In the genomic region with DNA sequence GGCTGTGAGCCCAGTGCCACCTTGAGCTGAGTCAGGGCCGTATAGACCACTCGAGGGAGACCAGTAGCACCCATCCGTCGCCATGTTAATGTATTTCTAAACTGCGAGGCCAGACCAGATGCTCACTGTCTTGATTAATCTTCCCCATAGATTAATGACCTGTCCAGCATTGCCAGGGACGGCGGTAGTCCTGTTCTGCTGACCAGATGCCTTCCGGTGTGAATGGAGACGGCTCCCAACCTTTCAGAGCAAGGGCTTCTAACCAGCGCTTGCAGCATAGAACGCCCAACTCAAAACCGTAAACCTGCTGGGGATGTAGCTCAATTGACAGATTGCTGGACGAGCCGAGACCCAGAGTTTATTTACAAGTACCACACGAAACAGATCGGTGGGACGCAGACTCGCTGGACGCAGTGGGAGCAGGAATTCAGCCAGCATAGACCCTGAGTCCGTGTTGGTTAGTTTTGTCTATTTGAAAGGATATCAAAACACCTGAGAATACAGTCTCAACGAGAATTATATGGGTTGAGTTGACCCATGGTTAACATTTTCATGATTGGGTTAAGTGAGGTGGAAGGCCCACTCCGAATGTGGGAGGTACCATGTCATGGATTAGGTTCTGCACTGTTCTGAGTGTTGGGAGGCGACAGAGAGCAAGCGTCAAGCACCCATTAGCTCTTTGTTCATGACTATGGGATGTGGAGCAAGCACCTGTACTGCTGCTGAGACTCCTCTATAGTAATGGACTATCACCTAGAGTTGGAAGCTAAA, we compare ENCODE assay signal across 8 mouse cellular contexts. TPM values are rescaled to one million over a fixed set of nuclear protein-coding genes. Genes with fewer than 3 reads are reported as not detected.
DNase-seq lines count a peak whose midpoint lies in the region; ATAC-seq and TF ChIP-seq lines count a peak whose summit lies in the region.

No protein-coding gene starts in this region.

- H3K9me3 ChIP-seq in heart, embryonic 11.5 days (replicated peaks; ENCODE audit: control insufficient read depth, low read length) = no peaks in the 10 kb centered on the region
- peaks cover 4% of the 10 kb centered on the region for H3K9me3 ChIP-seq in CH12.LX (replicated peaks; ENCODE audit: low read length)
- no peaks in the 10 kb centered on the region for H3K9me3 ChIP-seq in forebrain, embryonic 11.5 days (ENCODE audit: control insufficient read depth, low read length)
- no peaks in the 10 kb centered on the region for H3K9me3 ChIP-seq in liver, embryonic 12.5 days (replicated peaks)

- peaks cover 22% of the 10 kb centered on the region for H3K79me2 ChIP-seq in CH12.LX (replicated peaks; ENCODE audit: control insufficient read depth, extremely low read depth, insufficient read depth, poor library complexity, severe bottlenecking)

- peaks cover 7% of the 10 kb centered on the region for H3K4me1 ChIP-seq in heart, embryonic 11.5 days (ENCODE audit: control insufficient read depth, insufficient read depth, low read length)
- peaks cover 9 to 42% of the 10 kb centered on the region in 2 experiments for H3K4me1 ChIP-seq in CH12.LX (ENCODE audit: control insufficient read depth in 1 of 2, insufficient read depth in 2 of 2)
- peaks cover 6% of the 10 kb centered on the region; the same call in 1 of the 2 replicates for H3K4me1 ChIP-seq in forebrain, embryonic 11.5 days (replicated peaks; ENCODE audit: control insufficient read depth, insufficient read depth, low read length)
- peaks cover 59% of the 10 kb centered on the region for H3K4me1 ChIP-seq in liver, embryonic 12.5 days

- H3K36me3 ChIP-seq in heart, embryonic 11.5 days (ENCODE audit: control insufficient read depth, insufficient read depth, low read length) = peaks cover 5% of the 10 kb centered on the region; the same call in 1 of the 2 replicates
- peaks cover 20 to 65% of the 10 kb centered on the region in 2 experiments for H3K36me3 ChIP-seq in CH12.LX (replicated peaks in 1 of 2; ENCODE audit: control insufficient read depth in 1 of 2, insufficient read depth in 1 of 2, low read length in 1 of 2)
- no peaks in the 10 kb centered on the region; the same call in 1 of the 2 replicates for H3K36me3 ChIP-seq in forebrain, embryonic 11.5 days (ENCODE audit: control insufficient read depth, insufficient read depth, low read length)
- H3K36me3 ChIP-seq in liver, embryonic 12.5 days = peaks cover 53% of the 10 kb centered on the region

- no peak for TF ChIP-seq RAD21 in CH12.LX (IDR thresholded peaks at IDR 0.05; ENCODE audit: low read depth, low read length)

- peak overlapping the region; percentile 83 for H3K9ac ChIP-seq in heart, embryonic 11.5 days (ENCODE audit: low read depth, low read length)
- peak overlapping the region; percentile 50 for H3K9ac ChIP-seq in CH12.LX (ENCODE audit: insufficient read depth, low read depth)
- peak overlapping the region; percentile 83 for H3K9ac ChIP-seq in forebrain, embryonic 11.5 days (ENCODE audit: low read length)
- peak overlapping the region; percentile 95 for H3K9ac ChIP-seq in liver, embryonic 12.5 days

- 13% methylated on average over 24 of the region's 24 CpGs for WGBS in heart, embryonic 11.5 days (ENCODE audit: insufficient replicate concordance)
- WGBS in forebrain, embryonic 11.5 days = 17% methylated on average over 24 of the region's 24 CpGs
- WGBS in liver, embryonic 12.5 days (ENCODE audit: insufficient replicate concordance) = 12% methylated on average over 24 of the region's 24 CpGs

- no peaks in the 10 kb centered on the region for H3K27me3 ChIP-seq in heart, embryonic 11.5 days (ENCODE audit: control insufficient read depth, insufficient read depth, low read length)
- no peaks in the 10 kb centered on the region for H3K27me3 ChIP-seq in CH12.LX (replicated peaks)
- H3K27me3 ChIP-seq in forebrain, embryonic 11.5 days (ENCODE audit: control insufficient read depth, insufficient read depth, low read length) = no peaks in the 10 kb centered on the region
- H3K27me3 ChIP-seq in liver, embryonic 12.5 days (replicated peaks) = no peaks in the 10 kb centered on the region

- no peak for DNase-seq in heart, postnatal 14 days
- peak; percentile 24 for DNase-seq in CH12.LX (ENCODE audit: extremely low read depth)
- no peak for DNase-seq in forebrain, embryonic 11.5 days (ENCODE audit: low spot score)
- peak; percentile 15 for DNase-seq in telencephalon, adult 2 months (ENCODE audit: low read depth, low spot score)
- DNase-seq in adrenal gland, adult 8-10 months = no peak
- no peak for DNase-seq in cerebellum, adult 9-10 months

- TF ChIP-seq POLR2A in CH12.LX (IDR thresholded peaks at IDR 0.05; ENCODE audit: low read depth, low read length) = no peak

- H3K4me2 ChIP-seq in heart, embryonic 11.5 days = peak overlapping the region; percentile 97
- peak overlapping the region; percentile 78 for H3K4me2 ChIP-seq in CH12.LX (ENCODE audit: insufficient read depth, low read depth, poor library complexity, severe bottlenecking)
- H3K4me2 ChIP-seq in forebrain, embryonic 11.5 days (ENCODE audit: low read depth, low read length, severe bottlenecking) = peak overlapping the region; percentile 76
- H3K4me2 ChIP-seq in liver, embryonic 12.5 days = peak overlapping the region; percentile 96

- TF ChIP-seq EP300 in CH12.LX (IDR thresholded peaks at IDR 0.05; ENCODE audit: low read length) = no peak

- dilution Hi-C loops in CH12.LX (cut with MboI; ENCODE audit: extremely low pct_ligation_motif_present, extremely low pct_unique_long_range_greater_than_20kb, low sequenced_read_pairs) = no loop called here

- peak overlapping the region; percentile 98 for H3K27ac ChIP-seq in heart, embryonic 11.5 days (ENCODE audit: low read depth, low read length)
- peak overlapping the region; percentile 35; the same call in 1 of the 2 replicates for H3K27ac ChIP-seq in CH12.LX (ENCODE audit: insufficient read depth, low read depth)
- peak overlapping the region; percentile 92 for H3K27ac ChIP-seq in forebrain, embryonic 11.5 days (ENCODE audit: low read depth, low read length)
- H3K27ac ChIP-seq in liver, embryonic 12.5 days = peak overlapping the region; percentile 100

- in situ Hi-C loops in CH12.LX (cut with MboI; ENCODE audit: low pct_ligation_motif_present, low pct_unique_long_range_greater_than_20kb, low sequenced_read_pairs) = no loop called here

- TF ChIP-seq CTCF in CH12.LX (conservative IDR thresholded peaks at IDR 0.05 in 1 of 2, IDR thresholded peaks at IDR 0.05 in 1 of 2; ENCODE audit: low read depth in 2 of 2, low read length in 2 of 2) = no peak

- ATAC-seq in heart, embryonic 11.5 days (replicated peaks; ENCODE audit: insufficient number of reproducible peaks, low FRiP score, low TSS enrichment) = no peak
- no peak for ATAC-seq in forebrain, embryonic 11.5 days (replicated peaks; ENCODE audit: low FRiP score)
- ATAC-seq in liver, embryonic 12.5 days = peak; percentile 0; the same call in 1 of the 2 replicates

- intact Hi-C loops in heart, postnatal 14 days (cut with DNase I) = loop anchor here (2.0 kb wide), 1 partner anchor 17 kb away; the partner anchor contains the start of gene Zfp692

- H3K4me3 ChIP-seq in heart, embryonic 11.5 days (ENCODE audit: low read depth, low read length) = peak overlapping the region; percentile 62
- peak overlapping the region; percentile 60 to 73 (median 68) for H3K4me3 ChIP-seq in CH12.LX (replicated peaks in 1 of 3; ENCODE audit: low read depth in 2 of 3, low read length in 2 of 3, poor library complexity in 1 of 3)
- peak overlapping the region; percentile 73 for H3K4me3 ChIP-seq in forebrain, embryonic 11.5 days (ENCODE audit: low read depth, low read length)
- peak overlapping the region; percentile 85 for H3K4me3 ChIP-seq in liver, embryonic 12.5 days

RNA-seq across cellular contexts. Expression of gene Zfp672, which starts 6.4 kb away (rescaled TPM):
- 31.2 and 33.8 TPM in 2 replicates for polyA plus RNA-seq in heart, embryonic 11.5 days (2014; fragmentation: Nextera tagmentation; extraction: Ambion mirVana)
- total RNA-seq in heart, postnatal 14 days (2021) = 10 to 100 TPM; 48.9 to 53.1 TPM
- total RNA-seq in CH12.LX (2012; rRNA removed) (34.9 and 43.7 TPM in 2 replicates), CH12.LX (2014; rRNA removed) (38.8 and 40.5 TPM in 2 replicates)
- polyA plus RNA-seq in CH12.LX (2012; ENCODE audit: insufficient read length, low read depth) = 27.4 and 31.2 TPM in 2 replicates
- 30.6 and 33.2 TPM in 2 replicates for polyA plus RNA-seq in forebrain, embryonic 11.5 days (2014; fragmentation: Nextera tagmentation; extraction: Ambion mirVana)
- 50.1 and 50.4 TPM in 2 replicates for polyA plus RNA-seq in liver, embryonic 12.5 days (2016; fragmentation: Nextera tagmentation; extraction: Ambion mirVana)
- total RNA-seq in adrenal gland, adult 8-10 months (2022) = 10 to 100 TPM; 44.3 to 65.6 (median 54.7) TPM

RNA-seq across cellular contexts. Expression of gene Sh3bp5l, which starts 6.8 kb away (rescaled TPM):
- 17.5 and 17.7 TPM in 2 replicates for polyA plus RNA-seq in heart, embryonic 11.5 days (2014; fragmentation: Nextera tagmentation; extraction: Ambion mirVana)
- total RNA-seq in heart, postnatal 14 days (2021) = 10 to 100 TPM; 45.6 to 49.5 TPM
- total RNA-seq in CH12.LX (2012; rRNA removed) = 26.1 and 27.7 TPM in 2 replicates
- 18.1 and 18.6 TPM in 2 replicates for total RNA-seq in CH12.LX (2014; rRNA removed)
- polyA plus RNA-seq in CH12.LX (2012; ENCODE audit: insufficient read length, low read depth) = 22.2 and 22.8 TPM in 2 replicates
- 36.7 and 41.0 TPM in 2 replicates for polyA plus RNA-seq in forebrain, embryonic 11.5 days (2014; fragmentation: Nextera tagmentation; extraction: Ambion mirVana)
- 19.8 and 19.9 TPM in 2 replicates for polyA plus RNA-seq in liver, embryonic 12.5 days (2016; fragmentation: Nextera tagmentation; extraction: Ambion mirVana)
- 10 to 100 TPM; 53.5 to 58.2 (median 55.9) TPM for total RNA-seq in adrenal gland, adult 8-10 months (2022)

RNA-seq across cellular contexts. Expression of gene Zfp692, which starts 16.9 kb away (rescaled TPM):
- polyA plus RNA-seq in heart, embryonic 11.5 days (2014; fragmentation: Nextera tagmentation; extraction: Ambion mirVana) = 8.2 and 9.3 TPM in 2 replicates
- 1 to 10 TPM; 3.9 to 4.7 TPM for total RNA-seq in heart, postnatal 14 days (2021)
- 14.7 and 18.7 TPM in 2 replicates for total RNA-seq in CH12.LX (2012; rRNA removed)
- total RNA-seq in CH12.LX (2014; rRNA removed) = 13.1 and 14.2 TPM in 2 replicates
- 17.6 and 17.7 TPM in 2 replicates for polyA plus RNA-seq in CH12.LX (2012; ENCODE audit: insufficient read length, low read depth)
- polyA plus RNA-seq in forebrain, embryonic 11.5 days (2014; fragmentation: Nextera tagmentation; extraction: Ambion mirVana) = 17.4 and 20.0 TPM in 2 replicates
- 18.2 and 18.5 TPM in 2 replicates for polyA plus RNA-seq in liver, embryonic 12.5 days (2016; fragmentation: Nextera tagmentation; extraction: Ambion mirVana)
- 10 to 100 TPM in 3 of 4 experiments, 1 to 10 TPM in 1; 9.6 to 26.7 (median 17.0) TPM for total RNA-seq in adrenal gland, adult 8-10 months (2022)

RNA-seq across cellular contexts. Expression of gene 4930438A08Rik, which starts 49.2 kb away (rescaled TPM):
- not detected in 2 replicates for polyA plus RNA-seq in heart, embryonic 11.5 days (2014; fragmentation: Nextera tagmentation; extraction: Ambion mirVana)
- not detected for total RNA-seq in heart, postnatal 14 days (2021)
- total RNA-seq in CH12.LX (2012; rRNA removed) (not detected in 2 replicates), CH12.LX (2014; rRNA removed) (not detected in 2 replicates)
- polyA plus RNA-seq in CH12.LX (2012; ENCODE audit: insufficient read length, low read depth) = not detected in 2 replicates
- polyA plus RNA-seq in forebrain, embryonic 11.5 days (2014; fragmentation: Nextera tagmentation; extraction: Ambion mirVana) = 0.08 TPM in 1 of 2 replicates, not detected in the other
- polyA plus RNA-seq in liver, embryonic 12.5 days (2016; fragmentation: Nextera tagmentation; extraction: Ambion mirVana) = 0.14 and 0.43 TPM in 2 replicates
- not detected for total RNA-seq in adrenal gland, adult 8-10 months (2022)

RNA-seq across cellular contexts. Expression of gene Lypd8, which starts 55.1 kb away (rescaled TPM):
- not detected in 2 replicates for polyA plus RNA-seq in heart, embryonic 11.5 days (2014; fragmentation: Nextera tagmentation; extraction: Ambion mirVana)
- not detected for total RNA-seq in heart, postnatal 14 days (2021)
- total RNA-seq in CH12.LX (2012; rRNA removed) (not detected in 2 replicates), CH12.LX (2014; rRNA removed) (not detected in 2 replicates)
- polyA plus RNA-seq in CH12.LX (2012; ENCODE audit: insufficient read length, low read depth) = not detected in 2 replicates
- not detected in 2 replicates for polyA plus RNA-seq in forebrain, embryonic 11.5 days (2014; fragmentation: Nextera tagmentation; extraction: Ambion mirVana)
- 0.19 TPM in 1 of 2 replicates, not detected in the other for polyA plus RNA-seq in liver, embryonic 12.5 days (2016; fragmentation: Nextera tagmentation; extraction: Ambion mirVana)
- not detected for total RNA-seq in adrenal gland, adult 8-10 months (2022)

Comparison
In these comparisons a context has a peak if more than half of its experiments do, and no peak if none do; other contexts are left out.
1. H3K27ac ChIP-seq: peak in every context shown above with its lines; median percentile 100 in liver, embryonic 12.5 days; 98 in heart, embryonic 11.5 days; 92 in forebrain, embryonic 11.5 days; 35 in CH12.LX.
2. DNase-seq: peak in CH12.LX (single experiment) and telencephalon, adult 2 months (single experiment); none in heart, postnatal 14 days (0 of 2), forebrain, embryonic 11.5 days (single experiment), adrenal gland, adult 8-10 months (single experiment) and cerebellum, adult 9-10 months (single experiment).
3. Peak in every context shown above with its lines, with median percentiles within 50 percentile points of each other: H3K4me2 ChIP-seq, H3K4me3 ChIP-seq and H3K9ac ChIP-seq.